Mouse (Mus musculus): ENCODE data around the gene Trafd1.

The Trafd1 gene

GRCm38 (mm10) chr5:121385461-121386119 lies at the start of gene Trafd1:
Trafd1 (minus strand) TSS chr5:121385632.
- DNase-seq (ENCODE audit: low spot score in 2 of 2) = peak; percentile 86 to 93

GRCm38 (mm10) chr5:121428954-121429353 lies 43.5 kb upstream of the Trafd1 start:
- no peak for DNase-seq (ENCODE audit: low spot score in 2 of 2)

GRCm38 (mm10) chr5:121423297-121423696 lies 37.9 kb upstream of the Trafd1 start:
- no peak for DNase-seq (ENCODE audit: low spot score in 2 of 2)

DNA sequence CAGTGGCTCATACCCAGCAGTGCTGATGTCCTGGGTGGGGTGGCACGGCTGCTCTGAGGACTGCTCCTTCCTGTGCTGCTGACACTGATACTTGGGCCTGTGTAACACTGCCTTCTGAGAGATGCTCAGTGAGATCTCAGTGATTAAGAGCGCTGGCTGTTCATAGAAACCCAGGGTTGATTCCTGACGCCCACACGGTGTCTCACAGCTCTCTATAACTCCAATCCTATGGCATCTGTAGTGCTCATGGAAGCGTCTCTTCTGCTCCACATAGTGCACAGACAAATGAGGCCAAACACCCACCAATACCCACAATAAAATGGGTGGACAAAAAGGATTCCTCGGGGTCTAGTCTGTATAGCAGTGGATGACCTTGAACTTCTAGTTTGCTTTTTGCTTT lies 37.4 kb upstream of the Trafd1 start:
- no peak for DNase-seq (ENCODE audit: low spot score in 2 of 2)

GRCm38 (mm10) chr5:121420721-121421120 lies 35.3 kb upstream of the Trafd1 start:
- no peak for DNase-seq (ENCODE audit: low spot score in 2 of 2)

GRCm38 (mm10) chr5:121410975-121411374 lies 25.5 kb upstream of the Trafd1 start:
- DNase-seq (ENCODE audit: low spot score in 2 of 2) = no peak

DNA sequence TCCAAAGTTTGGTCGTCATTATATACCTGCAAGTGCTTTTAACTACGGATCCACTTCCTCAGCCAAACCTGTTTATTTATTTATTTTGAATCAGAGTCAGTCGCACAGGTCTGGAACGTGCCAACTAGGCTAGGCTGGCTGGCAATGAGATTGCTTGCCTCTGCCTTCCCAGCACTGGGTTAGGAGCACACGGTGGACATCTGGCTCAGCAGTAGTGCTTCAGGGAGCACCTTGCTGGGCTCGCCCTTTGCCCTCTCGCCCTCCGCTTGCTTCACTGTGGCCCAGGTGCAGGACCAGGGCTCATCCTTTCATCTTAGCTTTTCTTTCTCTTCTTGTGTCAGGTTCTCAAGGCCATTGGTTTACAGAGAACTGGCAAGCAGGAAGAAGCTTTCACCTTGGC lies 22.4 kb upstream of the Trafd1 start:
- no peak for DNase-seq (ENCODE audit: low spot score in 2 of 2)

DNA sequence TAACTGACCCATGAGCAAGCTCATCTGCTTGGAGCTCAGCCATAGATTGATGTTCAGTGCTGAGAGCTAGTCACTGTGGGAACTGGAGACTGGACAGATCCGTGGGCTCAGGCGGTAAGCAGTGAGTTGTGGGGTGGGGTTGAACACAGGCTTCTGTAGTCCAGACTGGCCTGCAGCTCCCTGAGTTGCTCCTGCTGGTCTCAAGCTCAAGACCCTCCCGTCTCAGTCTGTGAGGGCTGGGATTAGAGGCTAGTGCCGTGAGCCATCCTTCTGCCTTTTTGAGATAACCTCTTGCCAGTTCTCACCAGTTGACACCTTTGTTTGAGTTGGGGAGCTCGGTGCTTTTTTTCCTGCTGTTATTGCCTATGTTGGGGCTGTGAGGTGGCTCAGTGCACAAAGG lies 15.4 kb upstream of the Trafd1 start:
- DNase-seq (ENCODE audit: low spot score in 2 of 2) = no peak

GRCm38 (mm10) chr5:121400064-121400463 lies 14.6 kb upstream of the Trafd1 start:
- no peak for DNase-seq (ENCODE audit: low spot score in 2 of 2)

GRCm38 (mm10) chr5:121399540-121399939 lies 14.1 kb upstream of the Trafd1 start:
- no peak for DNase-seq (ENCODE audit: low spot score in 2 of 2)

GRCm38 (mm10) chr5:121398965-121399462 lies 13.6 kb upstream of the Trafd1 start:
- no peak for DNase-seq (ENCODE audit: low spot score in 2 of 2)

GRCm38 (mm10) chr5:121398146-121398964 lies 12.9 kb upstream of the Trafd1 start:
- DNase-seq (ENCODE audit: low spot score in 2 of 2) = peak in 1 of 2 experiments; percentile 32

GRCm38 (mm10) chr5:121397187-121398145 lies 12.0 kb upstream of the Trafd1 start, which contains the start of gene Naa25:
Naa25 (plus strand) TSS chr5:121397936.
- DNase-seq (ENCODE audit: low spot score in 2 of 2) = peak; percentile 87 to 93

GRCm38 (mm10) chr5:121395621-121396020 lies 10.2 kb upstream of the Trafd1 start:
- no peak for DNase-seq (ENCODE audit: low spot score in 2 of 2)

DNA sequence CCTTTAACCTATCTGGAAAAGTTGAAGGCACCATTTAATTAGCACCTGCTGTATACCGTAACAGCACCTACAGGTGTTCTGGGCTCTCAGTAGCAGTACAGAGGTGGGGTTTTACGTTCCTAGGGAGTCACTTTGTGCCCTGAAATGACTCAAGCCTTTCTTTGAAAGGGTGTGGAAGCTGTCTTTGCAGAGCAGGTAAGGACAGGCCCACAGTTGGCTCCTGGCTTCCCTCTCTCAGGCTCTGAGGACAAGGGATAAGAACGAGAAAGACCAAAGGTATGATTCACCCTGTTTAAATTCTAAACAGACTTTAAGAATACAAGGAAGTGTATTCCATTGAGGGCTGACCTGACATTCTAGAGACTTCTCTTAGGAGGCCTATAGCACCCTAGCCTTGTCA lies 8.0 kb upstream of the Trafd1 start:
- no peak for DNase-seq (ENCODE audit: low spot score in 2 of 2)

DNA sequence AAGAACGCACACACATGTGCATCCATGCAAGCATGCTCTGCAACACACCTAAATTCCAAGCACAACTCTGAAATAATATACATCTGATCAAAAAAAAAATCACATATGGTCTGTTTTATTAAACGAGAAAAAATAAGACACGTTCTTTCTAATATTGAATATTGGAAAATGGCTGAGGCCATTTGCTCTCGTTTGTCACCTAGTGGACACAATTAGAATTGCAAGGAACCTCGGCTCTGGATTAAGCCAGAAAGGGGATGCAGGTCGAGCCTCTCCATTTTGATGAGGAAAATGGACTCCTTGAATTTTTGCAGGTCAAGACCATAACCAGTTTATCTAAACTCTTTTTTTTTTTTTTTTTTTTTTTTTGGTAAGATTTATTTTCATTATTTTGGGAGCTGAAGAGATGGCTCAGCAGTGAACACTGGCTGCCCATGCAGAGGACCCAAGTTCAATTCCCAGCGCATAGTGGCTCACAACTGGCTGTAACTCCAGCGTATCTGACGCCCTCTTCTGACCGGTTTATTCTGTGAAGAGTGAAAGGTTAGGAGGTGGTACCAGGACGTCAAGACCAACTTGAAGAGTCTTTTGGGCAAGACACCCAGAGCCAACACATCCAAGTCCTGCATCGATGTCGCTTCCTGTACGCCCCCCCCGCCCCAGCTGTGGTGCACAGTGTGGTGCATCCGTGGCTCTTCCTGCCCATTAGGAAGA lies 7.4 kb upstream of the Trafd1 start:
- peak in 1 of 2 experiments; percentile 41 for DNase-seq (ENCODE audit: low spot score in 2 of 2)

DNA sequence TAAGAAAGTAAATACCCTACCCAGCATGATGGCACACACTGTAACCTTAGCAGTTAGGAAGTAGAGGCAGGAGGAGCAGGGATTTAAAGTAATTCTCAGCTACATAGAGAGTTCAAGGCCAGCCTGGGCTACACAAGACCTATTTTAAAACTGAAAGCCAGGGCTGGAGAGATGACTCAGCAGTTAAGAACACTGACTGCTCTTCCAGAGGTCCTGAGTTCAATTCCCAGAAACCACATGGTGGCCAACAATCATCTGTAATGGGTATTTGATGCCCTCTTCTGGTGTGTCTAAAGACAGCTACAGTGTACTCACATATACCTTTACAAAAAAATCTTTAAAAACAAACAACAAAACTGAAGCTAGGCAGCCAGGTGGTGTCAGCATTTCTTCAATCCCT lies 4.3 kb upstream of the Trafd1 start:
- DNase-seq (ENCODE audit: low spot score in 2 of 2) = no peak

GRCm38 (mm10) chr5:121389106-121389505 lies 3.7 kb upstream of the Trafd1 start:
- no peak for DNase-seq (ENCODE audit: low spot score in 2 of 2)

DNA sequence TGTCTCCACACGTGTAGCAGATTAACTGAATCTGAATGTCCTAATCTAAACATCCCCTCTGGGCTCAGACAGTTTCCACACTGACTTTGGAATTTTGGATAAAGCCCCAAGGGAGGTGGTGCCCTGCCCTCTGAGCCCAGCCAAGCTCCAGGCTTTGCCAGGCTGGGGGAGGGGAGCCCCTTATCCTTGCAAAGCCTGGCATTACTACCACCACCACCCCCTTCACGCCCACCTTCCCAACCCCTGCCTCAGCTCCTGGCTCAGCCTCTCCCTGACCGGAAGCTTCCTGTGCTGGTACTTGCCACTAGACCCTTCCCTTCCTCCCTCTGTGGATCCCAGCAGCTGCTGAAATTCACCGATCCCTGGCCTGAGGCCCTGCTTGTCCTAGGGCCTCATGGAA lies 1.7 kb upstream of the Trafd1 start:
- DNase-seq (ENCODE audit: low spot score in 2 of 2) = no peak

DNA sequence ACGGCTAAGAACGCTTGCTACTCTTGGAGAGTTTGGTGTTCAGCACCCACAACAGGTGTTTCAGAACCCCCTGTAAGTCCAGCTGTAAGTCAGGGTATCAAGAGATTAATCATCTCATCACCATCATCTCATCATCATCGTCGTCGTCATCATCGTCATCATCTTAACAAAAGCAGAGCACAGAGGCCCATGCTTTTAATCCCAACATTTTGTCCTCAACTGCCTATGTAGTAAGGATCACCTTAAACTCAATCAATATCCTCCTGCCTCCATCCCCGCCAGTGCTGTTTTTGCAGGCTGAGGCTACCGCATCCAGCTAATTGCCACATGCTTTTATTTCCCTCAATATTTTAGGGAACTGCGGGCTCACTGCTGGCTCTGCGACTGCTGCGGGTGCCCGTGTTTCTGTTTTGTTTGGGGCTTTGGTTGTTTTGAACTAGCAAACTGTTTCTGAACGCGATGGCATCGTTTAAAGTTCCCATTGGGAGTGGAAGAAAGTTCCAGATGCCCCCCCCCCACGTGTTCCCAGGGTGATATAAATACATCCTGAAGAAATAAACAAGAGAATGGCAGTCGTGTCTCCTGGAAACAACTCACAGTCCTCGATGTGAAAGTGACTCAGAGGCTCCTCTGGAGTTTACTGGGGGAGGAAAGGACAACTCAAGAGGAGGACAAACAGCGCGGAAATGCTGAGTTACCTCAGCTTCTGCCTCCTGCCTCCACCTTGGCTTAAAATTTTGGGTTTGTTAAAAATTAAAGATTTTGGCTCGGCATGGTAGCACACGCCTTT lies 883 bp upstream of the Trafd1 start:
- DNase-seq (ENCODE audit: low spot score in 2 of 2) = no peak

Data from cerebellum, postnatal 4 days (tissue).